ENCODE assay signal across 8 mouse cellular contexts in the genomic region with DNA sequence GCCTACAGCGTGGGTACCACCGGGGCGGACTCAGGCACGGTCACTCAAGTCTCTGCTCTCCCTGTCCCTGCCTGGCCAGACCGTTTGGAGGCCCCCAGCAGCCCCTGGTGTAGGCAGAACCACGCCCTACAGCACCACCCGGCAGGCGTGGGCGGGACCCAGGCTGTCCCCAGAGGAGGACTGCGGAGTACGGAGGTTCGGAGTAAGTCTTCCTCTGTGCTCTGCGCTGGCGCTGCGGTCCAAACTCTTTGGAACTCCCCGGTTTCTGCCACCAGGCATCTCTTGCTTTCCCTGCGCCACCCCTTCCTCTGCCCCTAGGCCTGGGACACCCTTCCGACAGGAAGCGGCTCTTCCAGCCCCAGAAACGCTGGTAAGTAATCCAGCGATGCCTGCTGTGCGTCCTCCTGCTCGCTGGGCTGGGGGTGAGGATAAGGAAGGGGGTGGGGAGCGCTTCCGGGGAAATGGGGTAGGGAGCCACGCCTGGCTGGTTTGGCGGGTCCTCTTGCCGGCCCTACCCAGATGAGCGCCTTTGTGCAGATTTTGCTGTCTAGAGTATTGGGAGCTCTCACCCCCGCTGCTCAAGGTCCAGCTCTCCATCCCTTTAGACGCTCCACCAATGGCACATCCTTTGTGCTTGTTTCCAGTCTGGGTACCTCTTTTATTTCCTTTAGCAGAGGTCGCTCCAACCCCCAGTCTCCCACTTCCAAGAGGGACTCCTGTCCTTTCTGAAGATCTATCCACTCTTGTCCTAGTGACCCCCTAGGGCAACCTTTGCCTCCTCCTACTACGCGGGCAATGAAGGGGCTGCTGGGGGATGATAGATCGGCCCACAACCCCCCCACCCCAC. TPM values are rescaled to one million over a fixed set of nuclear protein-coding genes. Genes with fewer than 3 reads are reported as not detected.
A peak's percentile ranks its signal among the peaks of the same experiment; 100 is the strongest.
DNase-seq lines count a peak whose midpoint lies in the region; ATAC-seq lines count a peak whose summit lies in the region.

Mical1 (plus strand) TSS at position 144 of the 847 bp plus-strand sequence.

- peak within 1 kb of the TSS; percentile 88 for H3K9ac ChIP-seq in heart, embryonic 14.5 days (ENCODE audit: low read length)
- H3K9ac ChIP-seq in liver, embryonic 15.5 days, result peak within 1 kb of the TSS; percentile 55
- H3K9ac ChIP-seq in neural tube, embryonic 11.5 days (ENCODE audit: low read length), result peak within 1 kb of the TSS; percentile 78

- H3K4me1 ChIP-seq in forebrain, embryonic 10.5 days, result peaks cover 37% of the 10 kb centered on the region
- H3K4me1 ChIP-seq in heart, embryonic 14.5 days (ENCODE audit: control insufficient read depth in 2 of 2, insufficient read depth in 2 of 2, low read length in 2 of 2), result peaks cover 35 to 58% of the 10 kb centered on the region in 2 experiments
- peaks cover 65% of the 10 kb centered on the region for H3K4me1 ChIP-seq in liver, embryonic 15.5 days (replicated peaks)
- H3K4me1 ChIP-seq in neural tube, embryonic 11.5 days (ENCODE audit: control insufficient read depth, insufficient read depth, low read length), result peaks cover 12% of the 10 kb centered on the region

- 0% methylated on average over 35 of the region's 35 CpGs for WGBS in forebrain, embryonic 10.5 days
- WGBS in heart, embryonic 14.5 days, result 0% methylated on average over 35 of the region's 35 CpGs
- 0% methylated on average over 35 of the region's 35 CpGs for WGBS in liver, embryonic 15.5 days (ENCODE audit: insufficient replicate concordance)
- WGBS in neural tube, embryonic 11.5 days, result under 1% methylated on average over 35 of the region's 35 CpGs

- H3K27ac ChIP-seq in forebrain, embryonic 10.5 days, result peak within 1 kb of the TSS; percentile 93
- peak within 1 kb of the TSS; percentile 76 to 95 for H3K27ac ChIP-seq in heart, embryonic 14.5 days (replicated peaks in 1 of 2; ENCODE audit: control insufficient read depth in 1 of 2, insufficient read depth in 1 of 2, low read depth in 2 of 2, low read length in 2 of 2)
- H3K27ac ChIP-seq in liver, embryonic 15.5 days (replicated peaks), result peak within 1 kb of the TSS; percentile 57
- H3K27ac ChIP-seq in neural tube, embryonic 11.5 days (ENCODE audit: low read depth, low read length), result peak within 1 kb of the TSS; percentile 80

- H3K9me3 ChIP-seq in forebrain, embryonic 10.5 days, result no peaks in the 10 kb centered on the region
- H3K9me3 ChIP-seq in heart, embryonic 14.5 days (ENCODE audit: control insufficient read depth, low read length), result no peaks in the 10 kb centered on the region
- H3K9me3 ChIP-seq in liver, embryonic 15.5 days (replicated peaks), result no peaks in the 10 kb centered on the region
- no peaks in the 10 kb centered on the region for H3K9me3 ChIP-seq in neural tube, embryonic 11.5 days (ENCODE audit: control insufficient read depth, low read length)

- ATAC-seq in heart, embryonic 14.5 days (ENCODE audit: insufficient number of reproducible peaks, insufficient read depth, low FRiP score, low read depth), result peak; percentile 78
- ATAC-seq in liver, embryonic 15.5 days (ENCODE audit: insufficient read depth), result peak; percentile 61
- ATAC-seq in neural tube, embryonic 11.5 days (ENCODE audit: insufficient read depth, low FRiP score, low TSS enrichment), result peak; percentile 57

- DNase-seq in spleen, adult 18-20 months, result peak; percentile 70 to 79
- DNase-seq in spleen, adult 12 weeks (ENCODE audit: low spot score), result no peak
- peak; percentile 72 for DNase-seq in forebrain, embryonic 10.5 days (ENCODE audit: extremely low spot score, low spot score)
- DNase-seq in kidney, postnatal 25 days, result peak; percentile 54 to 72
- peak; percentile 75 for DNase-seq in neural tube, embryonic 11.5 days (ENCODE audit: low spot score)
- peak; percentile 76 for DNase-seq in testis, postnatal 10 days (ENCODE audit: low spot score)

- H3K27me3 ChIP-seq in forebrain, embryonic 10.5 days (ENCODE audit: poor library complexity, severe bottlenecking), result no peaks in the 10 kb centered on the region
- no peaks in the 10 kb centered on the region for H3K27me3 ChIP-seq in heart, embryonic 14.5 days (ENCODE audit: control insufficient read depth, insufficient read depth, low read length)
- H3K27me3 ChIP-seq in liver, embryonic 15.5 days, result peaks cover 37% of the 10 kb centered on the region
- H3K27me3 ChIP-seq in neural tube, embryonic 11.5 days (ENCODE audit: control insufficient read depth, insufficient read depth, low read length), result no peaks in the 10 kb centered on the region

- peaks cover 34% of the 10 kb centered on the region for H3K36me3 ChIP-seq in forebrain, embryonic 10.5 days (replicated peaks)
- peaks cover 33% of the 10 kb centered on the region for H3K36me3 ChIP-seq in heart, embryonic 14.5 days (ENCODE audit: control insufficient read depth, insufficient read depth, low read length)
- no peaks in the 10 kb centered on the region for H3K36me3 ChIP-seq in liver, embryonic 15.5 days (replicated peaks)
- peaks cover 2% of the 10 kb centered on the region; the same call in 1 of the 2 replicates for H3K36me3 ChIP-seq in neural tube, embryonic 11.5 days (ENCODE audit: control insufficient read depth, insufficient read depth, low read length)

- H3K4me2 ChIP-seq in heart, embryonic 14.5 days (ENCODE audit: low read length), result peak within 1 kb of the TSS; percentile 95
- peak within 1 kb of the TSS; percentile 92 for H3K4me2 ChIP-seq in liver, embryonic 15.5 days
- H3K4me2 ChIP-seq in neural tube, embryonic 11.5 days (ENCODE audit: low read depth), result peak within 1 kb of the TSS; percentile 90

- H3K4me3 ChIP-seq in forebrain, embryonic 10.5 days, result peak within 1 kb of the TSS; percentile 76
- H3K4me3 ChIP-seq in heart, embryonic 14.5 days (ENCODE audit: control insufficient read depth in 1 of 2, insufficient read depth in 1 of 2, low read depth in 1 of 2, low read length in 2 of 2), result peak within 1 kb of the TSS; percentile 62 to 77
- peak within 1 kb of the TSS; percentile 61 for H3K4me3 ChIP-seq in liver, embryonic 15.5 days (replicated peaks)
- peak within 1 kb of the TSS; percentile 64 for H3K4me3 ChIP-seq in neural tube, embryonic 11.5 days (ENCODE audit: low read depth, low read length)

RNA-seq across cellular contexts. Expression of gene Mical1, which starts in this region (rescaled TPM):
- polyA plus RNA-seq in forebrain, embryonic 10.5 days (2016; fragmentation: Nextera tagmentation; extraction: Ambion mirVana), result 48.3 and 50.0 TPM in 2 replicates
- 31.8 and 32.1 TPM in 2 replicates for polyA plus RNA-seq in heart, embryonic 14.5 days (2014; fragmentation: Nextera tagmentation; extraction: Ambion mirVana)
- 4.3 and 4.8 TPM in 2 replicates for polyA plus RNA-seq in liver, embryonic 15.5 days (2015; fragmentation: Nextera tagmentation; extraction: Ambion mirVana)
- polyA plus RNA-seq in neural tube, embryonic 11.5 days (2014; fragmentation: Nextera tagmentation; extraction: Ambion mirVana), result 31.1 and 34.9 TPM in 2 replicates
